Mouse (Mus musculus): ENCODE measurements around the gene Vwa8. TPM values are rescaled to one million over a fixed set of nuclear protein-coding genes. Genes with fewer than 3 reads are reported as not detected.
"Not testable (repeated sequence)": the region's sequence is repeated elsewhere in the genome, so short reads cannot be mapped to it uniquely, and the experiment has no call there.

Vwa8 gene
- polyA plus RNA-seq, 2 experiments, result 11.8 to 14.0 TPM

DNA sequence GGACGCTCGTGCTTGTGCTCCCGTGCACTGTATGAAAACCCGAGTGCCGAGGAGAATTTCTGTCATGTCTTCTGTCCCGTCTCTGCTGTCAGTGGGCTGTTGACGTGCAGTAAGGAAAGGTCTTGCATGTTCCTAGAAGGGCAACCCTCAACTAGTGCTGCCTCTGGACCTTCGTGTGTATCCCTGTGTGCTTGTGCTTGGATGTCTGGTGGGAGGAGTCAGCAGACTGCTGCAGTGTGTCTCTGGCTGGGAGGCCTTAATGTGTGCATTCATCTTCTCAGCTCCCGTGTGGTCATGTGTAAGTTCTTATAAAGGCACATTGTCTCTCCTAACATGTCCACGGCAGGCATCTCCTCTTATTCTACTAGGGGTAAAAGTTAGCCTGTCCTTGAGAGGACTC, 32.7 kb downstream of the Vwa8 start:
- Histone ChIP-seq H3K4me2 (replicated peaks; ENCODE audit: low read depth, low read length, severe bottlenecking) (no peak overlapping the region), H3K27me3 (ENCODE audit: control insufficient read depth, insufficient read depth, low read length) (no peaks in the 10 kb centered on the region), H3K36me3 (ENCODE audit: control insufficient read depth, insufficient read depth, low read length) (no peaks in the 10 kb centered on the region), H3K4me3 (replicated peaks; ENCODE audit: low read length) (no peak overlapping the region), H3K27ac (replicated peaks; ENCODE audit: low read depth, low read length) (no peak overlapping the region), H3K9me3 (ENCODE audit: control insufficient read depth, low read length) (no peaks in the 10 kb centered on the region), H3K4me1 (ENCODE audit: control insufficient read depth, insufficient read depth, low read length) (no peaks in the 10 kb centered on the region; the same call in 1 of the 2 replicates), H3K9ac (ENCODE audit: low read depth, low read length, severe bottlenecking) (no peak overlapping the region)
- no peak for TF ChIP-seq POLR2A (IDR thresholded peaks at IDR 0.05; ENCODE audit: borderline replicate concordance, extremely low read depth, insufficient read depth, insufficient read length)
- ATAC-seq (ENCODE audit: low FRiP score, low read depth) (no peak), DNase-seq (ENCODE audit: low spot score) (no peak)
- 78% methylated on average over 10 of the region's 10 CpGs for WGBS

DNA sequence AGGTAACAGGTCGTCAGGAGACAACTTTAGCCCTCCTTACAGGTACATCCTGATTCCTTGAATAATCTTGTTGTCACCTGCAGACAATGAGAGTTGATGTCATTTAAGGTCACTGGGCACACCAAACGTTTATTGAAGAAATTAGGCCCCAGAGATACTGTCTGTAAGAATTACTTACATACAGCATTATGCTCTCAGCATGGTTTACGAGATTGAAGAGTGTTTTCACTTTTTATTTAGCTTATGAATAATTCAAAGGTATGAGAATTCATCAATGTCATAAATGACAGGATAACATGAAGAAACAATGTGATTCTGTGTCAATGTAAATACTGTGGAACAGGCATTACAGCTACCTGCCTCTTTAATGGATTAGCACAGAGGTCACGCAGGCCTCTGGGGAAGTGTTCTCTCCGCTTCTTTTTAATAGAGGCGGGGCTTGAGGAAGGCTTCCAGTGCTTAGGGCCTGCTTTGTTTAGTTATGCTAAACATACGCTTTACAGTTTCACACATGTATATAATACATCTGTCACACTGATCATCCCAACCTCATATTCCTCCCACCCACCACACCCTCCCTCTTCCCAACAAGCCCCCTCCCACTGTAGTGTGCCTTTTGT, 37.2 kb downstream of the Vwa8 start:
- ATAC-seq (ENCODE audit: low FRiP score, low read depth) (no peak), DNase-seq (ENCODE audit: low spot score) (no peak)
- Histone ChIP-seq H3K9me3 (ENCODE audit: control insufficient read depth, low read length) (no peaks in the 10 kb centered on the region), H3K27me3 (ENCODE audit: control insufficient read depth, insufficient read depth, low read length) (no peaks in the 10 kb centered on the region), H3K9ac (ENCODE audit: low read depth, low read length, severe bottlenecking) (no peak overlapping the region), H3K4me1 (ENCODE audit: control insufficient read depth, insufficient read depth, low read length) (no peaks in the 10 kb centered on the region; the same call in 1 of the 2 replicates), H3K36me3 (ENCODE audit: control insufficient read depth, insufficient read depth, low read length) (no peaks in the 10 kb centered on the region), H3K4me2 (replicated peaks; ENCODE audit: low read depth, low read length, severe bottlenecking) (no peak overlapping the region), H3K4me3 (replicated peaks; ENCODE audit: low read length) (no peak overlapping the region), H3K27ac (replicated peaks; ENCODE audit: low read depth, low read length) (no peak overlapping the region)
- no peak for TF ChIP-seq POLR2A (IDR thresholded peaks at IDR 0.05; ENCODE audit: borderline replicate concordance, extremely low read depth, insufficient read depth, insufficient read length)
- WGBS, result 67% methylated on average over 7 of the region's 7 CpGs

DNA sequence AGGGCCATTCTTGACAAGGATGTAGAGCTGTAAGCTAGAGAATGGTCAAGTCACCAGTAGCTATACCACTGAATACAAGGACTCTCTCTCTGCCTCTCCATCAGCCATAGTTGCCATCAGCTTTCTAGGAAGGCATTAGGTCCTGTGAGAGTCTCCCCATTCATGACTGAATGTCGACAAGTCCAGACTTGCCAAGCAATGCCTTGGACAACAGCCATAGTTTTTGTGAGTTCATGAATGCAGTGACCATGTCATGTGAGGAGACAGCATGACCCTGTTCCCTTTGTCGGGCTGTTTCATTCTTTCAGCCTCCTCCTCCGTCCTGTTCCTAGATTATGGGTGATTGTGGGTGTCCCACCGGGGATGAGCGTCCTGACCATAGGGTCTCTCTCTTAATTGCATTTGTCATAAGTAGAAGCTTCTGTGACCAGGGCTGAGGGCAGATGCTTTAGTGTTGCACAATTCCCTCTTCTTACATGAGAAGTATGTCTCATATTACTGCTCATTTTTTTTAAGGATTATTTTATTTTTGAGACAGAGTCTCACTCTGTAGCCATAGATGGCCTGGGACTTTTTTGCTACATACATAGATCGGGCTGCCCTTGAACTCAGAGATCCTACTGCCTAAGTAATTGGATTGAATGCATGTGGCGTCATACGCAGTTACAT, 37.8 kb downstream of the Vwa8 start:
- DNase-seq (ENCODE audit: low spot score) (no peak), ATAC-seq (ENCODE audit: low FRiP score, low read depth) (no peak)
- no peak overlapping the region for H3K27ac ChIP-seq (replicated peaks; ENCODE audit: low read depth, low read length)
- WGBS, result 93% methylated on average over 8 of the region's 8 CpGs
- H3K4me2 ChIP-seq (replicated peaks; ENCODE audit: low read depth, low read length, severe bottlenecking), result no peak overlapping the region
- H3K9ac ChIP-seq (ENCODE audit: low read depth, low read length, severe bottlenecking), result no peak overlapping the region
- no peak for TF ChIP-seq POLR2A (IDR thresholded peaks at IDR 0.05; ENCODE audit: borderline replicate concordance, extremely low read depth, insufficient read depth, insufficient read length)
- H3K36me3 ChIP-seq (ENCODE audit: control insufficient read depth, insufficient read depth, low read length), result no peaks in the 10 kb centered on the region
- no peak overlapping the region for H3K4me3 ChIP-seq (replicated peaks; ENCODE audit: low read length)
- H3K9me3 ChIP-seq (ENCODE audit: control insufficient read depth, low read length), result no peaks in the 10 kb centered on the region
- no peaks in the 10 kb centered on the region; the same call in 1 of the 2 replicates for H3K4me1 ChIP-seq (ENCODE audit: control insufficient read depth, insufficient read depth, low read length)
- no peaks in the 10 kb centered on the region for H3K27me3 ChIP-seq (ENCODE audit: control insufficient read depth, insufficient read depth, low read length)

GRCm38 (mm10) chr14:78887494-78887893, 38.6 kb downstream of the Vwa8 start:
- not testable (repeated sequence) for H3K9me3 ChIP-seq (ENCODE audit: control insufficient read depth, low read length); H3K27ac ChIP-seq (replicated peaks; ENCODE audit: low read depth, low read length); DNase-seq (ENCODE audit: low spot score); H3K4me1 ChIP-seq (ENCODE audit: control insufficient read depth, insufficient read depth, low read length); H3K4me3 ChIP-seq (replicated peaks; ENCODE audit: low read length); ATAC-seq (ENCODE audit: low FRiP score, low read depth); H3K36me3 ChIP-seq (ENCODE audit: control insufficient read depth, insufficient read depth, low read length); H3K4me2 ChIP-seq (replicated peaks; ENCODE audit: low read depth, low read length, severe bottlenecking); H3K27me3 ChIP-seq (ENCODE audit: control insufficient read depth, insufficient read depth, low read length); H3K9ac ChIP-seq (ENCODE audit: low read depth, low read length, severe bottlenecking)
- 96% methylated on average over 14 of the region's 18 CpGs for WGBS

DNA sequence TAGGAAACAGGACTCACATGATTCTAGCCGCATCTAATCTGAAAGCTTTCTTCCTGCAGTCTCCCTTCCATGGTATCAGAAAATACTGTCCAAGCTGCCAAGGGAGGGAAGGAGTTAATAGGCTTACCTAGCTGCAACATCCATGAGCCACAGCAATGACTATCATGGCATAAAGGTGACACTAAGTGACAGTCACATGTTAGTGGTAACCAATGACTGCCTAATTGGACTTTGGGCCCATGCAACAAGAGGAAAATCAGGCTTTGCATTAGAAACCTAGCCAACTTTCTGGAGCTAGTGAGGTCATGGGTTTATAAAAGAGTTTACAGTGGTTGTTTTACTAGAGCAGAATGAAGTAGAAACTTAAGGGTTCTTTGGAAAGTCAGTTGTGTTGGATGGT, 46.6 kb downstream of the Vwa8 start:
- no peaks in the 10 kb centered on the region for H3K27me3 ChIP-seq (ENCODE audit: control insufficient read depth, insufficient read depth, low read length)
- H3K9me3 ChIP-seq (ENCODE audit: control insufficient read depth, low read length), result no peaks in the 10 kb centered on the region
- no peak for ATAC-seq (ENCODE audit: low FRiP score, low read depth)
- WGBS, result 94% methylated on average over 1 of the region's 1 CpGs
- peaks cover 4% of the 10 kb centered on the region for H3K4me1 ChIP-seq (ENCODE audit: control insufficient read depth, insufficient read depth, low read length)
- no peak for TF ChIP-seq POLR2A (IDR thresholded peaks at IDR 0.05; ENCODE audit: borderline replicate concordance, extremely low read depth, insufficient read depth, insufficient read length)
- no peak overlapping the region for H3K4me3 ChIP-seq (replicated peaks; ENCODE audit: low read length)
- no peak overlapping the region for H3K27ac ChIP-seq (replicated peaks; ENCODE audit: low read depth, low read length)
- H3K9ac ChIP-seq (ENCODE audit: low read depth, low read length, severe bottlenecking), result no peak overlapping the region
- no peak overlapping the region for H3K4me2 ChIP-seq (replicated peaks; ENCODE audit: low read depth, low read length, severe bottlenecking)
- H3K36me3 ChIP-seq (ENCODE audit: control insufficient read depth, insufficient read depth, low read length), result no peaks in the 10 kb centered on the region
- no peak for DNase-seq (ENCODE audit: low spot score)

Data from limb, embryonic 14.5 days (tissue).